Mouse (Mus musculus) left cerebral cortex, postnatal 14 days (tissue): ENCODE measurements around the gene Slc7a5. TPM values are rescaled to one million over a fixed set of nuclear protein-coding genes. Genes with fewer than 3 reads are reported as not detected.

Source experiments
- DNase-seq, 2 experiments: peaks; one replicate each; pipeline ENCODE4 v3.0.0; 2021 to 2022; ENCODE audit warnings: low spot score in 2 of 2, mixed read lengths in 1 of 2
- intact Hi-C: fragments of 180-260 bp; cut with DNase I; formaldehyde crosslinking; loops from one replicate; pipeline ENCODE4 v1.15.1; 2025
- total RNA-seq, 2 experiments: library from RNA; stranded (reverse); gene quantifications; 2 replicates each; pipeline ENCODE4 v1.2.3; 2021

The Slc7a5 gene
- total RNA-seq, 2 experiments from 2014 or later = 114 to 130 TPM

DNA sequence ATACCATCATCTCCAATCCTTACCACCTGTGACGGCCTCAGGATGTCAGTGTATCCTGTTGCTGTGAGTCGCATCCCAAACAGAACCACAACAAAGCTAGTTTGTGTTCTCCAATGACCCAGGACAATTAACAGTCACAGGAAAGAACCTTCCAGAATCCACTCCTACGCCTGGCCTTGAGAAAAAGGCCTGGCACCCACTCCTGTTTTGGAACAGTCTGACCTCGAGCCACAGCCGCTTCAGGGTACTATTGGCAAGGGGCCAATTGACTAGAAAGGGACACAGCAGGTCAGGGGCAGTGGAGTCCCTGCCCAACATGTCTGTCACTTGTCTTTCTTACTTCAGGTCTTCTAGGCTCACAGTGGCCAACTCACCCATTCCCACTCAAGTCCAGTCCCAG lies 14.6 kb downstream of the Slc7a5 start:
- intact Hi-C loops = no loop called here
- peak in 1 of 2 experiments; percentile 48 for DNase-seq

DNA sequence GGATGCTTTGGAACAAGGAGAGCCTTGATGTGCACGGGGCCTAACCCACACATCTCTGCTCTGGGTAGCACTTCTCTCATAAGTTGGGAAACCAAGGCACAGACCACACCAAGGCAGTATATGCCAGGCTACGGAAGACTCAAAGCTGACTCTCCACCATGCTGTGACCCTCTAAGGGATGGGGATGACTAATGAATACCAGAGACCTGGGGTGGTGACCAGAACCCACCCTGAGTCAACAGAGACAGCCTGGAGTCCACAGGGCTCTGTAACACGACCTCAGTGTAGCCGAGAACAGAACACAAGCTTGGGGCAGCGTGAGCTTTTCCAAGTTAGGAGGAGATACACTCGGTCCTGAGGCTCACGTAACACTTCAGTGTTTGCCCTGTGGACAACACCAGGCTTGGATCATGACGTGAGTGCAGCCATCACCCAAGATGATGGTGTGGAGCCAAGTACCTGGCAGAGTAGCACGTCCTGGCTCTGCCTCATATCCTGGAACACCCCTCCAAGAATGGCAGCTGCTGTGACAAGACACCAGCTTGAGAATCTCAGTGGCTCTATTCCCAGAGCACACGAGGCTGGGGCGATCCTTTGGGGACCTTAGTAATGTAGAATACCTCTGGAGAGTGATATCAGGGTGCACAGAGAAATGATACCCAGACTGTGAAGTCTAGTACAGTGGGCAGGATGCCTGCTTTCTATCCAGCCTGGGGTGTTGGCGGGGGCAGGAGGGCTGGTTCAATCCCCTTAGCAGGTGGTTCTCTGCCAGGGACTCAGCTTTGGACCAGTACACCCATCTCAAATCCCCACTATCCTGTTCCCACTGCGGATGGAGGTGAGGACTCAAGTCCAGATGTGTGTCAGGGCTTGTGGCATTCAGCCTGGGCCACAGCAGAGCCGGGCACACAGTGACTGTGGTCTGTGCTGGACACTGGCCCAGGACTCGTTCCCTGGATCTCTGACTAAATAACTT lies 17.4 kb downstream of the Slc7a5 start:
- intact Hi-C loops = no loop called here
- no peak for DNase-seq

DNA sequence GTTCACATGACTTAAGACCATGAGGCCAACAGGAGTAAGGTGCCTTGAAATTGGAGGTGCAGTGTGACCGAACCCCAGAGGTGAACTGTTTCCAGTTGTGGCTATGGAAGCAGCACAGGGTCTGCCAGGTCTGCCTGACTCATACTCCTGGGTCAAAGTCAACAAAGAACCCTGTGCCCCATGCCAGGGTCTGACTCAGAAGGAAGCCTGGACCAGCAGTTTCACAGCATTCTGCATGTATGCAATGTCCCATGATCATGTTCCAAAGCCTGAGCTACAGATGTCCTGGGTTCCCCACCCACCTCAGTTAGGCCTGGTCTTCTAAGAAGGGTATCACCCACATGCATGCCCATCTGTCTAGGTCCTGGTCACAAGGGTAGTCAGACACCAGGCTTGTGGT lies 18.2 kb downstream of the Slc7a5 start:
- DNase-seq = no peak
- intact Hi-C loops = no loop called here

DNA sequence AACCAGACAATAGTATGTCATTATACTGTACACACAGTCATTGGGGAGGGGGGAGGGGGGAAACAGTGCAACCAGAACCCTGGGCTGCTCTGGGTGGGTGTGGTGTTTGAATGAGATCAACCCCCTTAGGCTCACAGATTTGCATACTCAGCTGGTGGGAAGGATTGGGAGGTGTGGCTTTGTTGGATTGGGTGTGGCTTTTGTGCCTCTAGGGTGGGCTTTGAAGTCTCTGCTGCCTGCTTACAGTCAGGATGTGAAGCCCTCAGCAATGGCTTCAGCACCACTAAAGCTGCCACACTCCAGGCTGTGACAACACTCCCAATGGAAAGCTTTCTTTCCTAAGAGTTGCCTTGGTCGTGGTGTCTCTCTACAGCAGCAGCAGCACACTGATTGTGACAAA lies 19.9 kb downstream of the Slc7a5 start:
- no peak for DNase-seq
- intact Hi-C loops = no loop called here

DNA sequence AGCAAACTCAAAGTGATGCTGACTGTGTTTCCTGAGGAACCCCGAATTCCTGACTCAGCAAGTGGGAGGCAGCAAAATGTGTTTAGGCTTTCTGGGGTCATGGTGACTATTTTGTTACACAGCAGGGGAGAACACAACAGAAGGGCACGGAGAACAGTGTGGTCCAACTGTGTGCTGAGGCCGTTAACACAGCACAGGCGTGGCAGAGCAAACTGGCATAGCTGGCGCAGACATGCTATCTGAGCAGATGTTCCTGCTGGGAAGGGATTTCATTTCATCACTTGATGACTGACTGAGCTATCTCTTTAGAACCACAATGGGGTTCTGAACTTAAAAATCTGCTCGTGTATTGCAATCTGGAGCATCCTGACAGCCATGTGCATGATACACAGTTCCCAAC lies 22.1 kb downstream of the Slc7a5 start:
- DNase-seq = no peak
- intact Hi-C loops = no loop called here

DNA sequence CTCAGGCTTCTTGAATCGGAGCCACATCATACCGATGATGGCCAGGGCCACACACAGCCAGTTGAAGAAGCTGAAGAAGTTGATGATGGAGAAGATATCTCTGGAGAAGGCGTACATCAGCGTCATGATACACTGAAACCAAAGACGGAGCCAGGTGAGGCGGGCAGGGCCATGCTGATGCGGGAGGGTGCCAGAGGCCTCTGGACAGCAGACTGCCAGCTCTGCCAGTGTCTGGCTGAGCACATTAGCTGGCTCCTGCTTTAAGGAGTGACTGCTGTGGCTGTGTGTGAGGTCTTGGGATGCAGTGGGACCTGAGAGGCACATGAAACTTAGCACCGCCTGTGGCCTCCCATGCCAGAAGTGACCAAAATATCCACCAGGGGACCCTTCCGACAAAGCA lies 22.5 kb downstream of the Slc7a5 start:
- intact Hi-C loops = no loop called here

DNA sequence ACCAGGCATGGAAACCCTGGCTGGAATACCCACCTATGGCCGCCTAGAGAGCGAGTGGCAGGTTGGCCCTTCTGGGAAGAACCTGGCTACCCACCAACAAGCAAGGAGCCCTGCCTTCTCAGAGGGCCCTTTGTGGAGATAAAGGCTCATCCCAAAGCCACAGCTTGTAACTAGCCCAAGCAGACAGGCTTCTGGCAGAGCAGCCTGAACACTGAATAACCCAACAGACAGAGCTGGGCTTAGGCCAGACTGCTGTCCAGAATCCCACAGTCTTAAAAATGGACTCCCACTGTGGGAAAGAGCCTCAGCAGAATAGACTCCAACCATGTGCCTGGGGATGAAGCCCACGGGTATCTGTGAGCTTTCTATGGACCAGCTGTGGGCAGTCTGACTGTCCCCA lies 23.3 kb downstream of the Slc7a5 start:
- intact Hi-C loops = no loop called here
- DNase-seq = no peak

More for the DNA sequence above, 22.5 kb downstream of the Slc7a5 start:
- DNase-seq = no peak

DNA sequence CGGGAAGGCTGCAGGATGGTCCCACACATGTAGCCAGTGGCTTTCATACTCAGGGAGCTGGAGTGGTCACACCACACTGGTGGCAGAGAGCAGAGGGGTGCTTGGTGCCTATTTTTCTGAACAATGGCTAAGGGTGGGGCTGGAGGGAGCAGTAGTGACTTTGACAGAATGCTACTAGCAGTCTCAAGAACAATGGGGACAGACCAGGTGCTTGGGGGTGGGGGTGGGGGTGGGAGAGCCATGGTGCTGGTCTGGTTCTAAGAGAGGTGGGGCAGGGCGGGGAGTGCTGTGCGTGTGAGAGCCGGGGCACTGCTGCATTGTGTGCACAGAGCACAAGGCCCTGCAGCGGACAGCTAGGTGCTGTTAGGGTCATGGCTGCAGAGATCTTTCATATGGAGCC lies 25.6 kb downstream of the Slc7a5 start:
- intact Hi-C loops = no loop called here
- no peak for DNase-seq

DNA sequence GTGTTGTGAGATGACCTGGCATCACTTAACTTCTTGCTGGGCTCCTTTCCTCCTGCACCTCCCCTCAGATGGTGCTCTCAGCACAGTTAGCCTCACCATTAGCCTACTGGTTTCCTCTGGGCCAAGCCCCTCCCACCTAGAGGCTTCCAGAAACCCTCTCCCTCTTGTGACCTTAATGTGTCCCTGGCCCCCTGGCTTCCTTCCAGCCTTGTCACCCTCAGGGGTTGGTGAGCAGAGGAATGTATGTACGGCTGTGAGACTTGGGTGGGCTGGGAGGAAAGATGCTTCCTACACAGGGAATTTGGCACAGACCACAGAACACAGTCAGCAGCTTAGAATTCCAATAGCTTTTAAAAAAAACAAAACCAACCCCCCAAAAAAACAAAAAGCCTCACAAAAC lies 26.7 kb downstream of the Slc7a5 start:
- no peak for DNase-seq
- intact Hi-C loops = no loop called here

DNA sequence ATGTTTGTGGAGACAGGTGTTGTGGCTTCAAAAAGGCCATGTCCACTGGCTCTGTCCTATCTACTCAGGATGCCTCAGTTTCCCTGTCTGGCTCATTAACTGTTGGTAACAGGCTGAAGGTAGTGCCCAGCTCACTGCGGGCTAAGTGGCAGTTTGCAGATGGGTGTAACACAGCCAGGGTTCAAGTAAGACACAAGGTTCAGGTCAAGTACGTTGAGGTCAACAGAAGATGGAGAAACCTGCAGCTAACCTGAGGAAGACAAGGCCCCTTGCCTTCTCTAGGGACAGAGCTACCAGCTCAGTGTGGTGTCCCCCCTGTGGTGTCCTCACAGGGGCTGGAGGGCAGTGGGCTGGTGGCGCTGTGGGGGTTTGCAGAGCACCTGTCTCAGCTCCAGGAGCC lies 27.8 kb downstream of the Slc7a5 start:
- intact Hi-C loops = no loop called here
- DNase-seq = no peak

DNA sequence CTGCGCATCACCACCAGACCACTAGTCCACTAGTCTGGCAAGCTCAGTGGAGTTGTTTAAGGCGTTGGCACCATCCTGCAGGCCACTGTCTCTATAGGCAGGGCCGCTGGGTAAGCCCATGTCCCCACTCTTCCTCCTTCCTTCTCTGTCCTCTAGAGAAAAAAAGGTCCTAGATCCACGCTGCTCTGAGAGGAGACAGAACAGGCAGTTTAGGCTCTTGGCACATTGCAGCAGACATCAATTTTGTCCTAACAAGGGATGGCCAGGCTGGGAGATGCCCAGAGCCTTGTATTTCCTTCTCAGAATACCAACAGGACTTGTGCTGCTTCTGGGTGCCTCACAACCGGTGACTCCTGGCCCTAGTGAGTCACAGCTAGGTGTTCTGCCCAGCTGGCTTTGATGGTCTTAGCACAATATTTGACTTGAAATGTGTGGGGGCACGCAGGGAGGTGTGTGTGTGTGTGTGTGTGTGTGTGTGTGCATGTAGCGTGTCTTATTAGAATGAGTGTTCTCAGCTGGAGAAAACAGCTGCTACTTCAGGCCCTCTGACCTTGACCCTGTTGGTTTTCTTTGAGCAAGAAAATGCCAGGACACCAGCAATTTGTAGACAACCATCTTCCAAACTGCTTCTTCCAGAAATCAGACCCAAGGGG lies 29.5 kb downstream of the Slc7a5 start:
- intact Hi-C loops = no loop called here

DNA sequence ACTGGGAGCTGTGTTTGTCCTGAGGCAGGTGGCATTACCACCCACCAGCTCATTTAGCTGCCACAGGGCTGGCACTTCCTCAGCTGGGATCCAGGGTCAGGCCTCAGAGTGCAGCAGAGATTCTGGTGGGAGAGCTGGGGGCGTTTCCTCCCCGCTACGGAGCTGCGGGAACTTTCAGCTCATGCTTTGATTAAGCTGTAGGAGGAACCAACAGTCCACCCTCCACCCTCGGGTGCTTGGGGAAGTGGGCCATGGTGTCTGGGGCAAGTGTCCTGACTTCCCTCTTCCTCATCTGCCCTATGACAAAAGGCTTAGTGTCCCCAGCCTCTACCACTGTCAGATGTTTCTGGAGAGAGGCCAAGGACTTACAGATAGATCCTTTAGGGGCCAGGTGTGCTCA lies 30.3 kb downstream of the Slc7a5 start:
- DNase-seq = no peak

More for the DNA sequence above, 29.5 kb downstream of the Slc7a5 start:
- DNase-seq = no peak

DNA sequence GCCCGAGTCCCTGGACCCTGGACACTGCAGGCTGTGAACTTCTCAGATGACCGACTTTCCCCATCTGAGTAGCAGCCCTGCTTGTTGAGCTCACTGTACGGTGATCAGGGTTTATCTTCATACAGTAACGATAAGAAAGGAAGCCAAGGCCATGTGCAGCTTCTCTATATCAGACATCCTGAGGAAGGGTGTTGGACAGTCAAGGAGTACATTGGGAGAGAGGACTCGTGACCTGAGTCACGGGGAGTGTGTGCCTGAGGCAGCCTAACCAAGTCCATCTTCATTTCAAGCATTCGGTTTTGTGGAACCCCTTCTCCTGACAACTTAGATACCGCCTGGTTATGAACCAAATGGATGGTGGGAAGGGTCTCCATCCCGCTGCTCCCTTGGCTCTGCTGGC lies 32.0 kb downstream of the Slc7a5 start:
- DNase-seq = no peak
- intact Hi-C loops = loop anchor here (2.0 kb wide), 1 partner anchor 33 kb away; no protein-coding TSS in a partner anchor

More for the DNA sequence above, 30.3 kb downstream of the Slc7a5 start:
- intact Hi-C loops = no loop called here

DNA sequence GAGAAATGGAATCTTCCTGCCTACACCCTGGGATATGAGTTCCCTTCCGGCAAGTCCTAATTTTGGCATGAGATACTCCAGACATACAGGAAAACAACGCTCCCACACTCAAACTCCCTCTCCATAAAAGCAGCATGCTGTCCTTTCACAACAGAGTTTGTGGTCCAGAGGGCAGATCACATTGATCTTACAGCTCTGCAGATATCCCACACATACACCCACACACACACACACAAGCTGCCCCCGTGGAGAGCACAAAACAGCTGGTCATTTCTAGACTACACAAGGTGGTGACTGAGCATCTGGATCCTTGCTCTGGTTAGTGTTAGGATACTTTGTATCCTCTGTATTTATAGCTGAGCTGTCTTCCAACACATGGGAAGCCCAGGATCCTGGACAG lies 32.4 kb downstream of the Slc7a5 start:
- peak in 1 of 2 experiments; percentile 48 for DNase-seq
- intact Hi-C loops = loop anchor here (2.0 kb wide), 1 partner anchor 34 kb away; no protein-coding TSS in a partner anchor

DNA sequence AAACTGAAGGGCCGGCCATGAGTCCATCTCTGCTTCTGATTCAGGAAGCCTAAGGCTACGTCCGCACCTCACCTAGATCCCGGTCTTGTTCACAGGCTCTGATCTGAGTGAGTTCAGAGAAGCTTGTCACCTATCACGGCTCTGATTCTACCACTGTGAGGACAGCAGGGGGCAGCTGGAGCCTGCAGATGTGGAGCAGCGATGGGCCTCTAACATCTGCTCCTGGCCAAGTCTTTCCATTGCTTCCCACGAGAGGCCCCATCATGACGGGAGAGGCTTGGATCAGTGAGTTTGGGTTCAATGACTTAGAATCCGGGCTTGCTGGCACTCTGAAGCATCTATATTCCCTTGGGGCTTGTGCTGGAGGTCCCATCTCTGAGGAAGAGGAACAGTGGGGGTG lies 33.5 kb downstream of the Slc7a5 start:
- DNase-seq = peak; percentile 43 to 55
- intact Hi-C loops = loop anchor here (2.0 kb wide), 1 partner anchor 35 kb away; no protein-coding TSS in a partner anchor

DNA sequence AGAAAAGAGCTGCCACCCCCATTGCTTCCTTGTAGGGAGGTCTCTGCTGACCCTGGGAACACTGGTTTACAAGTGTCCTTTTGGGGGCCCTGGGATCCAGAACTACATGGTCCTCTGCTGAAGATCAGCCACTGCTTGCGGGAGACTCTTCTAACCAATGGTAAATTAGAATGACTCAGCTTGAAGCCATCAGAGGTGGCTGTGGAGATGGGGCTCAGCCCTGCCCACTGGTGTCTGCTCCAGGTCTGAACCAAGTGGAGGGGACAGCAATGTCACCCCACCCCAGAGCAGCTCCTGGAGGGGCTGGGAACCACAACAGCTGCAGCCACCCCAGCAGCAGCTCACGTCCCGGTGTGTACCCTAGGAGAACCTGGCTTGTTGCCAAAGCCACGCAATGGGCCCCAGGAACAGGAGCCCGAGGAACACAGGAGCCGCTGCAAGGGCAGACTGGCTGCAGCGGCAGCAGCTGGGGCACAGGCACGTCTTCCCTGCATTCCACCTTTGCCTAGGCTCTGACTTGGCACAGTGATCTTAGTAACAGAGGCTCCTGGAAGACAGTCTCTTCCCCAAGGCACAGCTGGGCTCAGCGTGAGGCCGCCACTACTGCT lies 35.6 kb downstream of the Slc7a5 start:
- peak in 1 of 2 experiments; percentile 18 for DNase-seq
- intact Hi-C loops = loop anchor here (2.0 kb wide), 1 partner anchor 21 kb away; no protein-coding TSS in a partner anchor

DNA sequence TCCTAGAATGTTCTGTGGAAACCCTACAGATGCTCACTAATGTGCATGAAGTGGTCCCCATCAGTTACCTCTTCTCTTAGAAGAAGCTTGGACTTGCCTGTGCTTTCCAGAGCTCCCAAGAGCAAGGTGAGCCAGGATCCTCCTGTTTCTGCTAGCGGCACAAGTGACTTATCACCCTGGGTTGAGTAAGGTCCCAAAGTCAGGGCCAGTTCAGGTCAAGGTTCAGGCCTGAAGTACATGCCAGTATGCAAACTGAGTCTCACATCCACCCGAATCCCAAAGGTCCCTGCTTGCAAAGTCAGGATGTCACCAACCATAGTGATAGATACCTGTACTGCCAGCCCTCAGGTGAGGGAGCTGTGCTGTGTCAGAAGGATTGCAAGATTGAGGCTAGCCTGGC lies 37.3 kb downstream of the Slc7a5 start:
- intact Hi-C loops = no loop called here
- DNase-seq = no peak

DNA sequence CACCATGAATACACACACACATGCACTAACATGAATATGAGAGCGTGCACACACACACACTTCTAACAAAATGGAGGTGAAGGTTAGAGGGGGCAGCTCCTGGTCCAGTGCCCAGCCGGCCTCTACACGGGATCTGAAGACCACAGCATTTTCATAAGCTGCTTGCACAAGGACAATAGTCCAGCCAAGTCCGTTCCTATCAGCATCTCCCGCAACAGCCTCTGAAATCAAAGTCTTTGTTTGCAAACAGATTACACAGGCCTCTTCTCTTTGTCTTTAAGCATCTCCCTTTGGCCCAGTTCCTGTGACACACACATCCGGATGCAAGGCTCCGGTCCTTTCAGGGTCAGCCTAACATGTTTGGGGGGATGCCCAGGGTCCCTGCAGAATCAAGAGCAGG lies 38.6 kb downstream of the Slc7a5 start:
- no peak for DNase-seq
- intact Hi-C loops = no loop called here

DNA sequence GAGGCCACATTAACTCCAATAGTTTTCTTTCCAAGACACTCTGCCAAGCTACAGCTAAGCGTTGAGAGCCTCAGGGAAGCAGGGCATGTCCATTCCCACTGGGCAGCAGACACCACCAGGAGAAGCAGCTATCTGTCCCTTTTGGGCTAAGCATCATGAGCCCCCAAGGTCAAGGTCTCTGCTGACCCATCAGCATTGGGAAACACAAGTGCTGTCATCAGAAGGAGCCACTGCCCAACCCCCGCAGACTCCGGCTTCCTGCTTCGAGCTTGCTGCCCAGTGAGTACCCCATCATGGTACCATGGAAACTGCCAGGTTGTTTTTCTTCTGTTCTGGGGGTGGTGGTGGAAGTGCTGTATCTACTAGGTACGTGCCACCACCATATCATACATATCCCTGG lies 39.3 kb downstream of the Slc7a5 start:
- intact Hi-C loops = no loop called here
- no peak for DNase-seq

DNA sequence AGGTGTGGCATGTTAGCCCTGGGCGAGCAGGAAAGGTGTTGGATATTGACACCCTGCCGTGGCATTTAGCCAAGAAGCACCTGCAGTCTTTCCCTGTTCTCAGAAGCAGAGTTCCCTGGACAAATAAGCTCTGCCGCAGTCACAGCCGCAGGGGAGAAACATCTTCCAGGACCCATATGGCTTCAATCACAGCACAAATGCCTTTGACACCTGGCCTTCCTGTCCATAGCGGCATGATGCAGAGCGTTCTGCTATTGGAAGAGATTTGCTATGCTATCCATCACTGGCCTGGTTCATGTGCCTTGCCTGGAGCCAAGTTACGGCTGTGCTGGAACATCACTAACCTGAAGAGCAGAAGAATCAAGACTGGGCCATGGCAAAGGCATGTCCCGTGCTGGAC lies 42.1 kb downstream of the Slc7a5 start:
- DNase-seq = no peak
- intact Hi-C loops = no loop called here
